9 mouse cellular contexts compared by ENCODE assay signal in the genomic region with DNA sequence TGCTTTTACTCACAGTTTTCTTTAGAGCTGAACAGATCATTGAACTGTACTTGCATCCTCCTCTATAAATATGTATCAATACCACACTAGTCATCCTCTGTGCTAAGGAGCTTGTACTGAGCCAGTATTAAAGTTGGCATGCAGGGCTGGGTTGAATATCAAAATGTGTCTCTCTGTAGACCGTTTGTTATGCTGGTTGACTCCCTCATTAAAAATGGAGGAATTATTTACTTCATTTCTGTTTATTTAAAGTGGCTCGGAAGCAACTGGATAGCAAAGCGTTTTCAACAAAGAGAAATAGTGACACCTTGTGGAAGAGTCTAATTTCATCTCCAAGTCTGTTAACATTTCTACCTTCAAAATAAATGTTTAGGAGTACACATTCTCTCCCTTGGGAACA.
DNase-seq lines count a peak whose midpoint lies in the region; ATAC-seq and TF ChIP-seq lines count a peak whose summit lies in the region.
"Had no signal": no experiment of that assay in that cellular context is flagged by ENCODE, and none has a peak within 500 bp of the region (broad histone marks: within the 10 kb centered on the region; RNA-seq: fewer than 3 reads in every experiment).

No protein-coding gene starts in this region.

- H3K9ac ChIP-seq in forebrain, embryonic 12.5 days, result no peak overlapping the region
- no peak overlapping the region for H3K9ac ChIP-seq in lung, postnatal 0 days (replicated peaks; ENCODE audit: low read depth)
- H3K9ac ChIP-seq in hindbrain, embryonic 14.5 days, result 0 out of 2 replicates have a peak overlapping the region, but pooled peaks have one; percentile 26
- H3K9ac ChIP-seq: embryonic facial prominence, embryonic 13.5 days had no signal

- TF ChIP-seq EP300 in lung, postnatal 0 days (IDR thresholded peaks at IDR 0.05), result no peak

- peak; percentile 55; the same call in 1 of the 2 replicates for ATAC-seq in forebrain, embryonic 12.5 days (ENCODE audit: low FRiP score)
- ATAC-seq in lung, postnatal 0 days, result no peak
- peak; percentile 64; the same call in 1 of the 2 replicates for ATAC-seq in hindbrain, embryonic 14.5 days (ENCODE audit: low FRiP score)

- H3K4me1 ChIP-seq in forebrain, embryonic 12.5 days, result no peaks in the 10 kb centered on the region; the same call in 1 of the 2 replicates
- H3K4me1 ChIP-seq in forebrain, embryonic 10.5 days, result no peaks in the 10 kb centered on the region
- H3K4me1 ChIP-seq in lung, postnatal 0 days (ENCODE audit: insufficient read depth, low read depth, low read length), result no peaks in the 10 kb centered on the region
- H3K4me1 ChIP-seq in lung, adult 2 months (ENCODE audit: control insufficient read depth, insufficient read depth, low read length), result no peaks in the 10 kb centered on the region
- H3K4me1 ChIP-seq in hindbrain, embryonic 14.5 days (replicated peaks; ENCODE audit: control insufficient read depth, insufficient read depth, low read length), result peaks cover 7% of the 10 kb centered on the region; the same call in 1 of the 2 replicates

- peak; percentile 63 for TF ChIP-seq CTCF in lung, postnatal 0 days (IDR thresholded peaks at IDR 0.05)
- no peak for TF ChIP-seq CTCF in lung, adult 2 months (IDR thresholded peaks at IDR 0.05; ENCODE audit: insufficient read depth, low read length)

- H3K9me3 ChIP-seq in forebrain, embryonic 12.5 days, result no peaks in the 10 kb centered on the region
- no peaks in the 10 kb centered on the region for H3K9me3 ChIP-seq in forebrain, embryonic 10.5 days
- H3K9me3 ChIP-seq in lung, postnatal 0 days (ENCODE audit: low read length), result no peaks in the 10 kb centered on the region
- no peaks in the 10 kb centered on the region for H3K9me3 ChIP-seq in hindbrain, embryonic 14.5 days (ENCODE audit: control insufficient read depth, low read length)
- H3K9me3 ChIP-seq: embryonic facial prominence, embryonic 13.5 days had no signal

- no peaks in the 10 kb centered on the region for H3K36me3 ChIP-seq in forebrain, embryonic 12.5 days (replicated peaks)
- no peaks in the 10 kb centered on the region for H3K36me3 ChIP-seq in forebrain, embryonic 10.5 days (replicated peaks)
- H3K36me3 ChIP-seq in lung, postnatal 0 days (ENCODE audit: insufficient read depth, low read length), result no peaks in the 10 kb centered on the region
- H3K36me3 ChIP-seq in hindbrain, embryonic 14.5 days (replicated peaks; ENCODE audit: control insufficient read depth, insufficient read depth), result no peaks in the 10 kb centered on the region
- H3K36me3 ChIP-seq: embryonic facial prominence, embryonic 13.5 days had no signal

- no peaks in the 10 kb centered on the region for H3K27me3 ChIP-seq in forebrain, embryonic 12.5 days
- no peaks in the 10 kb centered on the region for H3K27me3 ChIP-seq in forebrain, embryonic 10.5 days (ENCODE audit: poor library complexity, severe bottlenecking)
- H3K27me3 ChIP-seq in lung, postnatal 0 days (replicated peaks; ENCODE audit: insufficient read depth, low read length), result no peaks in the 10 kb centered on the region
- H3K27me3 ChIP-seq in hindbrain, embryonic 14.5 days (ENCODE audit: control insufficient read depth, insufficient read depth, low read length), result no peaks in the 10 kb centered on the region
- H3K27me3 ChIP-seq: embryonic facial prominence, embryonic 13.5 days had no signal

- TF ChIP-seq POLR2A in lung, adult 2 months (IDR thresholded peaks at IDR 0.05; ENCODE audit: borderline replicate concordance, extremely low read depth, low read depth, low read length), result no peak

- DNase-seq in forebrain, embryonic 10.5 days (ENCODE audit: extremely low spot score, low spot score), result no peak
- peak; percentile 72 for DNase-seq in lung, postnatal 0 days (ENCODE audit: low spot score)
- no peak for DNase-seq in lung, adult 2 months
- DNase-seq in hindbrain, embryonic 14.5 days (ENCODE audit: low spot score), result peak; percentile 87
- peak; percentile 61 for DNase-seq in retina, postnatal 1 day
- DNase-seq in B cell, adult 2 months, result no peak
- no peak for DNase-seq in thymus, postnatal 14 days

- H3K4me3 ChIP-seq in forebrain, embryonic 12.5 days (replicated peaks), result no peak overlapping the region
- H3K4me3 ChIP-seq in forebrain, embryonic 10.5 days, result no peak overlapping the region
- no peak overlapping the region for H3K4me3 ChIP-seq in lung, postnatal 0 days (ENCODE audit: low read depth, low read length)
- H3K4me3 ChIP-seq in lung, adult 2 months (replicated peaks; ENCODE audit: extremely low read depth, low read depth, low read length), result no peak overlapping the region
- H3K4me3 ChIP-seq in hindbrain, embryonic 14.5 days (replicated peaks; ENCODE audit: low read length), result no peak overlapping the region
- H3K4me3 ChIP-seq: embryonic facial prominence, embryonic 13.5 days had no signal

- WGBS in forebrain, embryonic 12.5 days, result 18% methylated on average over 3 of the region's 3 CpGs
- 27% methylated on average over 3 of the region's 3 CpGs for WGBS in forebrain, embryonic 10.5 days
- 2% methylated on average over 3 of the region's 3 CpGs for WGBS in lung, postnatal 0 days
- WGBS in lung, adult 2 months, result 4% methylated on average over 3 of the region's 3 CpGs
- 13% methylated on average over 3 of the region's 3 CpGs for WGBS in hindbrain, embryonic 14.5 days

- H3K4me2 ChIP-seq in forebrain, embryonic 12.5 days, result no peak overlapping the region
- H3K4me2 ChIP-seq in lung, postnatal 0 days (replicated peaks; ENCODE audit: low read depth, low read length), result no peak overlapping the region
- H3K4me2 ChIP-seq in hindbrain, embryonic 14.5 days (replicated peaks), result peak overlapping the region; percentile 41
- H3K4me2 ChIP-seq: embryonic facial prominence, embryonic 13.5 days had no signal

- H3K27ac ChIP-seq in forebrain, embryonic 12.5 days, result no peak overlapping the region
- H3K27ac ChIP-seq in forebrain, embryonic 10.5 days, result no peak overlapping the region
- no peak overlapping the region for H3K27ac ChIP-seq in lung, postnatal 0 days (ENCODE audit: low read length)
- H3K27ac ChIP-seq in hindbrain, embryonic 14.5 days, result no peak overlapping the region
- H3K27ac ChIP-seq: embryonic facial prominence, embryonic 13.5 days had no signal

Comparison
In these comparisons a context has a peak if more than half of its experiments do, and no peak if none do; other contexts are left out.
1. DNase-seq: peak in lung, postnatal 0 days (single experiment), hindbrain, embryonic 14.5 days (single experiment) and retina, postnatal 1 day (single experiment); none in forebrain, embryonic 10.5 days (single experiment), lung, adult 2 months (single experiment), B cell, adult 2 months (0 of 2) and thymus, postnatal 14 days (single experiment).